Mouse (Mus musculus): Measurements from ENCODE around the gene Smim24. TPM values are rescaled to one million over a fixed set of nuclear protein-coding genes. Genes with fewer than 3 reads are reported as not detected.

Smim24 gene
- polyA plus RNA-seq, 1 experiment from 2014 or later, result 1.8 TPM

DNA sequence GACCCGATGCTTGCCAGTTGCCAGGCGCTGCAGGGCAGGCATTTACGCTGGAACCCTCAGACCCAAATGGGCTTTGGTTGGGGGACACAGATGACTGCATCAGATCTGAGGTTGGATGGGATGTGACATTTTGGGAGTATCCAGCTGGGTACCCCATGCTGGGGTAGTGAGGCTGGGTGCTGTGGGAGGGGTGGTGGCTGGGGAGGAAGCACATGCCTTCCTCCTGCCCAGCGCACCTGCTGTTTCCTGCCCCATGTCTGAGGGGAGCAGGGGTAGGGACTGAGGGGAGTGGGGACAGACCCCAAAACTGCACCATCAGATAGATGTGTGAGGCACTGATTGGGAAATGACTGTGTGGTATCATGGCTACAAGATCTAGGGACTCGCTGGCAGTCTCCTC, 3.9 kb downstream of the Smim24 start:
- H3K27me3 ChIP-seq, result no peaks in the 10 kb centered on the region
- no peak for ATAC-seq
- no peak overlapping the region for H3K4me3 ChIP-seq
- H3K4me2 ChIP-seq, result no peak overlapping the region
- H3K9ac ChIP-seq, result 0 out of 2 replicates have a peak overlapping the region, but pooled peaks have one; percentile 2
- no peak overlapping the region for H3K27ac ChIP-seq
- WGBS, result 63% methylated on average over 5 of the region's 5 CpGs
- H3K4me1 ChIP-seq, result peaks cover 36% of the 10 kb centered on the region
- H3K9me3 ChIP-seq (replicated peaks), result no peaks in the 10 kb centered on the region
- H3K36me3 ChIP-seq (ENCODE audit: poor library complexity, severe bottlenecking), result peaks cover 26% of the 10 kb centered on the region

DNA sequence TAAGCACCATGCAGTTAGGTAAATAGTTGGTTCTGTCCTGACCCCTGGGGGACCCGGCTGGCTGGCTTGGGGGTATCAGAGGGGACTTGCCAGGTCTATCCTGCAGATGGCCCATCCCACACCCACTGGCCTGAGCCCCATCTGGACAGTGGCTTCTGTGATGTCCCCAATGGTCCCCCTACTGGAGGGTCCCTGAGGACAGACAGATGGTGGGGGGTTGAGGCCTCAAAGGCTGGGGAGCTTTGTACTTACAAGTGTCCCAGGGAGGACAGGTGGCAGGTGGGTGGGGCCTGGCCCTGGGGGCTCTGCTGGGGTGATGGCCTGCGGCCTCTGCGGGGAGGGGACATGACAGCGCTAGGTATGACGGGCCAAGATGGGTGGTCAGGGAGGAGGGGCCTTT, 6.4 kb downstream of the Smim24 start:
- Histone ChIP-seq H3K36me3 (ENCODE audit: poor library complexity, severe bottlenecking) (peaks cover 31% of the 10 kb centered on the region), H3K9ac (no peak overlapping the region), H3K27ac (no peak overlapping the region), H3K27me3 (peaks cover 3% of the 10 kb centered on the region), H3K9me3 (replicated peaks) (no peaks in the 10 kb centered on the region), H3K4me2 (no peak overlapping the region), H3K4me1 (peaks cover 44% of the 10 kb centered on the region), H3K4me3 (no peak overlapping the region)
- WGBS, result 73% methylated on average over 5 of the region's 5 CpGs
- no peak for ATAC-seq

DNA sequence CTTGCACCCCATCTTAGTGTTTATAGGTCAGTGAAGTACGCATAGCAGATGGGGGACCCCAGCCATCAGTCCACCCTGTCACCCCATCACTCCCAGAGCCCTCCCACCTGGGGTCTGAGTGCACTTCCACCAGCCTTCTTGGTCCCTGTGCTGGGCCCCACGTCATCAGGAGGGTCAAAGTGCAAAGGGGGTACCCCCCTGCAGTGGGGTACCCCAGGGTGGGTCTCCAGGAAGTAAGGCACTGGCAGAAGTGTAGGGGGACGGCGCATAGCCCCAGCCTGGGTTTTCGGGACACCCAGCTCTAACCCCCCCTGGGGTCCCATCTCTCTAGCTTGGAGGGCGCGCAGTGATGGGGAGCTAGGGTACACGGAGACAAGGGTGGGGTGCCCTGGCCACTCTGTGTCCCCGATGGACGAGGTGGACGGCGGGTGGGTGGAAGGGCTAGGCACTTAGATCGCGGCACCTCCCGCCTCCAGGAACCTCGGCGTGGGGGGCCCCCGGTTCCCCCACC, 7.0 kb downstream of the Smim24 start:
- Histone ChIP-seq H3K27me3 (peaks cover 9% of the 10 kb centered on the region), H3K4me1 (peaks cover 44% of the 10 kb centered on the region), H3K9me3 (replicated peaks) (no peaks in the 10 kb centered on the region), H3K9ac (peak overlapping the region; percentile 19; the same call in 1 of the 2 replicates), H3K36me3 (ENCODE audit: poor library complexity, severe bottlenecking) (peaks cover 37% of the 10 kb centered on the region), H3K4me2 (peak overlapping the region; percentile 35), H3K27ac (no peak overlapping the region; the same call in 1 of the 2 replicates), H3K4me3 (no peak overlapping the region)
- 84% methylated on average over 18 of the region's 18 CpGs for WGBS
- no peak for ATAC-seq

DNA sequence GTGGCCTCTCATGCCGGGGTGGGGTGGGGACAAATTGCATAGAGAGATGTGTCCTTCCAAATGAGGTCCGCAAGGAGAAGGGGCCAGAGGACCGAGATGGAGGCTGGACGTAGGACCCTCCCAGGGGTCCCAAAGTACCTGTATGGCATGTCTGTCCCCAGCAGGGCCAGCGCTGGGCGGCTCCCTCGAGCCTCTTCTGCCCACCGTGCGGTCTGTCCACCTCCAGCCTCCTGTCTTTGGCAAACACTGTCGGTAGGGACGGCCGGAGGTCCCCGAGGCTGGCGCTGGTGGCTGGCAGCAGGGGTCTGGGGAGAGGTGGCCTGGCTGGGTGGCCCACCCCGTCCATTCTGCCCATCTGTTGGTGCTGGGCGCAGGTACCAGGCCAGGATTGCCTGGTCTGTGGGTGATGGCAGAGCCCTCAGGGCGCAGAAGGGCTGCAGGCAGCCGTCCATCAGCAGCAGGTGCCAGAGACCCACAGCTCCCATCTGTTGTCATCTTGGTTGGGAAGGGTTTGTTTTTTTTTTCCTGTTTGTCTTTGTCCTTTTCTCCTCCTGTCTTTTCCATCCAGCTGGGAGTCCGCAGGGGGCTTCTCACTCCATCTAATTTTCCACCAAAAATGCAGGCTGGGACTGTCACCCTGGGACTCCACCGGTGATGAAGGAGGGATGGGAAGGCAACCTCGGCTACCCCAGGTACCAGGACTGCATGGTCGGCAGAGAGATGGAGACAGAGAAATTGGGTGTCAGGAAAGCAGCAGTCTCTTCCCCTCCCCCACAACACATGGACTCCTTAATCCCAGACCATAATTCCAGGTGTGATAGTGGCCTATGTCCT, 7.7 kb downstream of the Smim24 start:
- Histone ChIP-seq H3K4me3 (peak overlapping the region; percentile 10; the same call in 1 of the 2 replicates), H3K9me3 (replicated peaks) (no peaks in the 10 kb centered on the region), H3K9ac (peak overlapping the region; percentile 35; the same call in 1 of the 2 replicates), H3K36me3 (ENCODE audit: poor library complexity, severe bottlenecking) (peaks cover 44% of the 10 kb centered on the region), H3K27ac (peak overlapping the region; percentile 68), H3K27me3 (peaks cover 11% of the 10 kb centered on the region), H3K4me2 (peak overlapping the region; percentile 35), H3K4me1 (peaks cover 44% of the 10 kb centered on the region)
- WGBS, result 44% methylated on average over 22 of the region's 22 CpGs
- ATAC-seq, result no peak

DNA sequence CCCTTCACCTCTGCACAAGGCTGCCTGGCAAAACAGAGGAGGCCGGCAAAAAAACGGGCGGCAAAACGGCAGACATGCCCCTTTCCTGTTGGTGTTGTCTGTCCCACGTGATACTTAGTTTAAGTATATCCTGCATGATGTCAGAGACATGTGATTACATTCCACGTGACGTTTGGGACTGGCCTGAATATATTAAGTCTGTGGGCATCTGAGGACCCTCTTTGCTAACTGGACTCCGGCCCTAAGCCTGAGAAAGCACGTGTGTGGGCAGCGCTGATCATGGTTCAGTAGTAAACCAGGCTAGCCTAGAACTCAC, 8.3 kb downstream of the Smim24 start:
- Histone ChIP-seq H3K9me3 (replicated peaks) (no peaks in the 10 kb centered on the region), H3K27ac (peak overlapping the region; percentile 68), H3K9ac (no peak overlapping the region), H3K4me3 (no peak overlapping the region), H3K4me1 (peaks cover 44% of the 10 kb centered on the region), H3K4me2 (peak overlapping the region; percentile 35), H3K27me3 (peaks cover 15% of the 10 kb centered on the region), H3K36me3 (ENCODE audit: poor library complexity, severe bottlenecking) (peaks cover 50% of the 10 kb centered on the region)
- peak; percentile 12 for ATAC-seq
- WGBS, result 38% methylated on average over 10 of the region's 10 CpGs

DNA sequence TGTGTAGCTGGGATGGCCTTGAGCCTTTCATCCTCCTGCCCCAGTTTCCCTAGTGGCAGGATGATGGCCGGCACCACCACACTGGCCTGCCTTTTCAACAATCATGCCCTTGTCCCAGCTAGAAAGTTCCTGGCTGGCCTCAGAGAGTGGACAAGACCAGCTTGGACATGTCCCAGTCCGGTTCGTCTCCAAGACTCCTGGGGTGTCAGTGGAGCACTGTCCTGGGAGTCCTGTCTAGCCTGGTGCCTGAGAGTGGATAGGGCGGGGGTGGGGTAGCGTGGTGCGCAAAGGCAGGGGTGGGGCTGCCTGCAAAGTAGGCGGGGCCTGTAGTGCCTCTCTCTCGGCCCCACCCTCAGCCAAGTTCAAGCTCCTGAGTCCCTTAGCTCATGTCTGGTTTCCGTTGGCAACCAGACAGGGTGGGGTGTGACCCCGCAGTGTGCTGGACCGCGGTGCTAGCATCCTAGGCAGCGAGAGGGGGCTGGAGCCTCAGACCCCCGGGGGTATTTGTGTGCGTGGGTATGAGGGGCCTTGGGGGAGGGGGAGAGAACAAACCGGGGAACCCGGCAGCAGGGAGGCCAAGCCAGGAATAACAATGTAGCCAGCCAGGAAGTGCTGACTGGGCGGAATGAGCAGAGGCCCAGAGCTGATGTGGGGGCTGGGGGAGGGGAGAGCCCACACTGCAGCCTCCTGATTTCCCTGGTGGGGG, 8.8 kb downstream of the Smim24 start:
- Histone ChIP-seq H3K9ac (peak overlapping the region; percentile 58), H3K4me1 (peaks cover 47% of the 10 kb centered on the region), H3K27ac (peak overlapping the region; percentile 68), H3K9me3 (replicated peaks) (no peaks in the 10 kb centered on the region), H3K4me2 (peak overlapping the region; percentile 41), H3K27me3 (peaks cover 20% of the 10 kb centered on the region), H3K4me3 (0 out of 2 replicates have a peak overlapping the region, but pooled peaks have one; percentile 3), H3K36me3 (ENCODE audit: poor library complexity, severe bottlenecking) (peaks cover 55% of the 10 kb centered on the region)
- peak; percentile 75 for ATAC-seq
- WGBS, result 3% methylated on average over 18 of the region's 18 CpGs

DNA sequence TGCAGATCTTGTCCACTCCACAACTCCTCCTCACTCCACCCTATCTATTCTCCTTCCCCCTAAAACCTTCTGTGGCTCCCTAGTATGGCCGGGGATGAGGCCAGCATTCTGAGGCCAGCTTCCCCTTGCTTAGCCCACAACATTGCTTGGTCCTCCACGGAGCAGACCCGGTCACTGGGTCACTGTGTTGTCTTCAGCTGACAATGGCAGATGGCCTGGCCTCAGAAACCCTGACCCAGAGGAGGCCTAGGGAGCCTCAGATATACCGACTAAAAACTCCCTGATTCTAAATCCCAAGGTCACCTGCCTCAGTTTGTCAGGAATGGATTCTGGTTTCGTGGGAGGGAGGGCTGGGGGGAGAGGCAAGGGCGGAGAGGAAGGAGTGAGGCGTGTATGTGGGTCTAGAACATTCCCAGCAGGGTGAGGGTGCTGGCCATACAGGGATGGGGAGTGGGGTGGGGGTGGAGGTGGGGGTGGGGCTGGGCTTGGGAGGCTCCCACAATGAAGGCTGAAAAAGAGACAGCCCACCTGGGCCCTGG, 9.4 kb downstream of the Smim24 start:
- Histone ChIP-seq H3K36me3 (ENCODE audit: poor library complexity, severe bottlenecking) (peaks cover 60% of the 10 kb centered on the region), H3K9ac (peak overlapping the region; percentile 58), H3K27ac (peak overlapping the region; percentile 68), H3K4me2 (peak overlapping the region; percentile 41), H3K27me3 (peaks cover 26% of the 10 kb centered on the region), H3K4me3 (0 out of 2 replicates have a peak overlapping the region, but pooled peaks have one; percentile 3), H3K4me1 (peaks cover 53% of the 10 kb centered on the region), H3K9me3 (replicated peaks) (no peaks in the 10 kb centered on the region)
- ATAC-seq, result no peak
- 19% methylated on average over 7 of the region's 7 CpGs for WGBS

DNA sequence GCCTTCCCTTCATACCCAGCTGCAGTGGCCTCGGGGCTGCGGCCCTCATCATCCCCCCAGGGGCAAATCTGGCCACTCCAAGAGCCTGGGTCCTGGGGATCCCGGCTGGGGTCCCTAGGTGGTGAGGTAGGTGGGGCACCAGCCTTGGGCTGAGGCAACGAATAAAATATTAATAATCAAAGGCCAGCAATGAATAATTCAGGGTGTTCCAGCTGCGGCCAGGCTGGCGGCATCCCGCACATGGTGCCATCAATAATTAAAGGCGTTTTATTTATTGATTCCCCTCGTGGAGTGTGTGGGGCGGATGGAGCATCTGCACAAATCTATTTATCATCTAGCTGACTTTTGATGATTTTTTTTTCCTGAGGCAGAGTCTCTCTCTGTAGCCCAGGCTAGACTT, 10.7 kb downstream of the Smim24 start:
- H3K4me3 ChIP-seq, result no peak overlapping the region
- 57% methylated on average over 10 of the region's 10 CpGs for WGBS
- H3K36me3 ChIP-seq (ENCODE audit: poor library complexity, severe bottlenecking), result peaks cover 62% of the 10 kb centered on the region
- ATAC-seq, result no peak
- H3K27me3 ChIP-seq, result peaks cover 38% of the 10 kb centered on the region
- H3K27ac ChIP-seq, result peak overlapping the region; percentile 40; the same call in 1 of the 2 replicates
- no peaks in the 10 kb centered on the region for H3K9me3 ChIP-seq (replicated peaks)
- H3K9ac ChIP-seq, result peak overlapping the region; percentile 43; the same call in 1 of the 2 replicates
- H3K4me2 ChIP-seq, result no peak overlapping the region
- H3K4me1 ChIP-seq, result peaks cover 65% of the 10 kb centered on the region

DNA sequence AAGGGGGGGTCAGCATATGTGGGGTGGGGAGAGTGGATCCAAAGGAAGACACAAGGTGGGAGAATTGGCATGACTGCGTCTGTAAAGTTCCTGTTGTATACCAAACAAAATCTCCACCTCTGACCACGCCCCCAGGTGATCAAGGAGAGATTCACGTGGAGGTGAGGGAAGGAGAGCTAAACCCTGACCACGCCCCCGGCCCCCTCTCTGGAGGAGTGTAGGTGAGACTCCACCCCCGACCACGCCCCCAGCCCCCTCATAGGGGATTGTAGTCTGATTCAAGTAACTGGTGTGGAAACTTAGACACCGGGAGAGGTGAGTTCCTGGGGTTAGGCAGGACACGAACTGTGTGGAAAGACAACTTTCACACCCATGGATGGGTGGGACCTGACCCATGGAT, 11.2 kb downstream of the Smim24 start:
- peaks cover 41% of the 10 kb centered on the region for H3K27me3 ChIP-seq
- ATAC-seq, result no peak
- no peak overlapping the region for H3K9ac ChIP-seq
- no peak overlapping the region for H3K27ac ChIP-seq
- peaks cover 65% of the 10 kb centered on the region for H3K36me3 ChIP-seq (ENCODE audit: poor library complexity, severe bottlenecking)
- 23% methylated on average over 9 of the region's 9 CpGs for WGBS
- peaks cover 69% of the 10 kb centered on the region for H3K4me1 ChIP-seq
- H3K4me3 ChIP-seq, result no peak overlapping the region
- H3K9me3 ChIP-seq (replicated peaks), result no peaks in the 10 kb centered on the region
- H3K4me2 ChIP-seq, result no peak overlapping the region

DNA sequence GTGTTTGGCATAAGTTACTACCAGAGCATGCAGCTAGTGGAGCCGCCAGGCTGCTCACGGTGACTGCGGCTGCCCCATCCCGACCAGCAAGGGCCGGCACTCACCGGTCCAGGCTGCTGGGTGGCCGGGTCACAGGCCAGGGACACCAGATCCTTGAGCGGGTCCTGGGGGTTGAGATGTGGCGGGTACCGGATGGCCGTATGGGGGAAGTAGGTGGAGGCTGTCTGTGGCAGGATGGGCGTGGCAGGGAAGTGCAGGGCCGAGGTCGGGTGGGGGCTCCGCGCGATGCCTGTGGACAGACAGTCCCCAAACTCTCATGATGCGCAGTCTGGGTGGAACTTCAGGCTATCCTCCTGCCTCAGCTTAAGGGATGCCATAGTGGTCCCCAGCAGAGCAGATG, 11.9 kb downstream of the Smim24 start:
- Histone ChIP-seq H3K9ac (no peak overlapping the region), H3K27me3 (peaks cover 41% of the 10 kb centered on the region), H3K4me2 (no peak overlapping the region), H3K36me3 (ENCODE audit: poor library complexity, severe bottlenecking) (peaks cover 59% of the 10 kb centered on the region), H3K4me1 (peaks cover 63% of the 10 kb centered on the region), H3K27ac (no peak overlapping the region), H3K9me3 (replicated peaks) (no peaks in the 10 kb centered on the region), H3K4me3 (no peak overlapping the region)
- ATAC-seq, result no peak
- 55% methylated on average over 18 of the region's 18 CpGs for WGBS

DNA sequence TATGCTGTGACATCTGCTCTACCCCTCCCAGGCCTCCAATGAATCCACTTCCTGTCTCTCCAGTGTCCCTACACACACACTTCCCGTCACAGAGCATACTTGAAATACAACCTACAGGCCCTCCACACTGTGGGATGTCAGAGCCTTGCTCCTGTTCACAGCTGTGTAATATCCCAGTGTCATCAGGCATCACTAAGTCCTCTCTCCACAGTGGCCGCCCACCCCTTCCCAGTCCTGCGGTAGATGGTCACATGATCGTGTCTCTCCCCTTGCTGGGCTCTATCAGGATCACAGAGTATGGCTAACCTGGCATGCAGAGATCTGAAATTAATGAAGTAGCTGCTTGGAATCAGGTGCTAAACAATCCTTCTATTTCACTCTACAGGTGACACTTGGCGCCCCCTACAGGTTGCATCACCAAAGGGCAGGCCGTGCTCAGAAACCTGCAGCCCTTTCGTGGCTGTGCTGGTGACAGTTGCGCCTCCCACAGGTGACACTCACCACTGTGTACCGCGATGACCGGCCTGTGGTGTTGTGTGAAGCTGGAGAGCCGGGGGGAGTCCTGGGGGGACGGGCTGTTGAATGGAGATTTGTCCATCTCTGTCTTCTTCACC, 12.8 kb downstream of the Smim24 start:
- no peak overlapping the region for H3K4me3 ChIP-seq
- no peak for ATAC-seq
- H3K27ac ChIP-seq, result no peak overlapping the region
- H3K4me1 ChIP-seq, result peaks cover 58% of the 10 kb centered on the region
- H3K9me3 ChIP-seq (replicated peaks), result no peaks in the 10 kb centered on the region
- H3K27me3 ChIP-seq, result peaks cover 41% of the 10 kb centered on the region
- no peak overlapping the region for H3K9ac ChIP-seq
- H3K4me2 ChIP-seq, result no peak overlapping the region
- WGBS, result 37% methylated on average over 13 of the region's 13 CpGs
- H3K36me3 ChIP-seq (ENCODE audit: poor library complexity, severe bottlenecking), result peaks cover 49% of the 10 kb centered on the region

Data from forebrain, embryonic 13.5 days (tissue).